Mouse (Mus musculus): ENCODE measurements around the gene Gstp3.
"Not testable (repeated sequence)": the region's sequence is repeated elsewhere in the genome, so short reads cannot be mapped to it uniquely, and the experiment has no call there.

Gene Gstp3

DNA sequence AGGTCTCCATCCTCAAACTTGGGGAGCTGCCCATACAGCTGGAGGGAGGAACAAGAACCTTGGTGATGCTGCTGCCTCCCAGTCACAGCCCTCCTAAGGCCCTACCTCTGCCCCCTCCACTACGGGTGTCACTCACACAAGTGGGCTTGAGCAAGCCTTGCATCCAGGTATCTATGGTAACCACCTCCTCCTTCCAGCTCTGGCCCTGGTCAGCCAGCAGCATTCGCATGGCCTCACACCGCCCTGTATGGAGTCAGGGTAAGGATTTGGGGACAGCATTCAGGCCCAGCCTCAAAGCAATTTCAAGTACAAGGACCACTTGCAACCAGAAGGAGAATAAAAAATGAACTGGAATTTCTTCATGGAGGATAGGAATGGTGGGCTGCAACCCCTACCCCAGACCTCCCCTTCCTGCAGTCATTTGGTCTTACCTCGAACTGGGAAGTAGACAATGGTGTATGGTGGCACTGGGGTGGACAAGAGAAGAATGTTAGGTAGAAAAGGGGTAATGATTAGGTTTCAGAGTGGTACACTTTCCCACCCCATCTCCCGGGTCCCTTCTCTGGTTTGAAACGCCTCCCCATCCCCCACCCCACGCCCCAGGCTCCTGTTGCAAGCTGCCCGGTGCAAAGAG is 22.1 kb downstream of the Gstp3 start:
- not testable (repeated sequence) for DNase-seq

DNA sequence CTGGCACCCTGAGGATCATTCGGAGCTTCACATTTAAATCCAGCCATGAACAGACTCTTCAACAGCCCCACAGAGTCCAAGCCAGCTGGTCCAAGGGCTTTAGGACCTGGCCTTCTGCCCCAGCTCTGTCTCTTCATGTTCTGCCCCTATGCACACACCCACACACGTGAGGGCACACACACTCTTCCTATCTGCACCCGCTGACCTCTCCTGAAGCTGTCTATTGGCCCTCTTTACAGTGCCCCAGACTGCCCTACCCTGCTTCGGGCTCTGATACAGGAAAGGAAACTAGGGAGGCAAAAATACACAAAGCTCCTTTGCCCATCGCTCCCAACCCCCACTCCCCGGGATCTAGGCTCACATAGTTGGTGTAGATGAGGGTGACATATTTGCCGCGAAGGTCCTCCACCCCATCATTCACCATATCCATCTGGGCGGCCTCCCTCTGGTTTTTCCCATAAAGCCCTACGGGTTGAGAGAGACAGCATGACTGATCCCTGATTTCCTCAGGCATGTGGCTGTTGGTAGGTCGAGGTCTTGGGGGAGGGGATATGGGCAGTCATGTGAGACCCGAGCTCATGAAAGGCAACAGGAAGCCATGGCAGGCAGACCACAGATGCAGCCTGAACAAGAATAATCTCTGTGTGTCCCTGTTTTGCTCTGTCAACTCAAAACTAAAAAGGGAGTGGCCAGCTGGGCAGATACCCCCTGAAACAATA is 22.9 kb downstream of the Gstp3 start:
- DNase-seq: peak; percentile 30

DNA sequence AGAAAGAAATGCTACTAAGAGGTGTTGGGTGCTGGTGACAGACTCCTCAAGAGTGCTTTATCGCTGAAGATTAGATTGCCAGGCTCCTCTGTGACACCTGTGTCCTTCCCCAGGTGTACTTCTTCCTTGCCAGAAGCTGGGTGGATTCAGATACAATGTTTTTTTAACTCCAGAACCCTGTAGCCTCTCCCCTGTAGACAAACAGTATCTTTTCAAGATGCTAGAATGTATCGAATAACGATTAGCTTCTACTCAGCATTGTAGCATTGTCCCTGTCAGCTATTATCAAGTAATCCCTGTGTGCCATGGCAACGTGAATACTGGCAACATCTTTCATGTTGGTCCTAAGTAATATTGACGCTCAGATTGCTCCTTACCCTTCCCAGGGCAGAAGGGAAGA is 25.6 kb downstream of the Gstp3 start:
- no peak for DNase-seq

DNA sequence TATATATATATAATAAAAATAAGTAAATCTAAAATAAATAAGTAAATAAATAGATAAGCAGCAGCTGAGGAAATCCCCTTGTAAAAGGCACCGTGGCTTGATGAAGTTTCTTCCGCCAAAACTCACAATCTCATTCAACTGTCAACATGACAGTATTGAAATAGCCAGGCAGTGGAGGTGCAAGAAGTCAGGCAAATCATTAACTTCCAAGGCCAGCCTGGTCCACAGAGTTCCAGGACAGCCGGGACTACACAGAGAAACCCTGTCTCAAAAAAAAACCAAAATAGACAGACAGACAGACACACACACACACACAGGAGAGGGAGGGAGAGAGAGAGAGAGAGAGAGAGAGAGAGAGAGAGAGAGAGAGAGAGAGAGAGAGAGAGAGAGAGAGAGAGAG is 26.1 kb downstream of the Gstp3 start:
- DNase-seq: no peak

DNA sequence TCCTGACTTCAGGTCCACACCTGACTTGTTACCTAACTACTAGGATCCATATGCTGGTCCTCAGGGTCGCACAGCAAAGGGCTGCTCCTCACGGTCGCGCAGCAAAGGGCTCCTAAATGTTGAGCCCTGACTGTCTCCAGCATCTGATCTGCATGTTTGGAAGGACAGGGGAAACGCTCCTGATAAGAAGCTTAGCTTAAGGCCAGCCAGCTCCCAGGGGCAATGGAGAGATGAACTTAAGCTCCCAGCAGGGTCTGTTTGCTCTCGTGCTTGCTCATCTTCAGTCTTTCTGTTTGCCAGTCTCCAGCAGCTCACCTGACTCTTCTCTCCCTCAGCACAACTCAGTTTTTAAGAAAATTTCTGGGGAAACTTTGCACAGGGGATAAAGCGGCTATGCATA is 26.7 kb downstream of the Gstp3 start:
- peak; percentile 42 for DNase-seq

DNA sequence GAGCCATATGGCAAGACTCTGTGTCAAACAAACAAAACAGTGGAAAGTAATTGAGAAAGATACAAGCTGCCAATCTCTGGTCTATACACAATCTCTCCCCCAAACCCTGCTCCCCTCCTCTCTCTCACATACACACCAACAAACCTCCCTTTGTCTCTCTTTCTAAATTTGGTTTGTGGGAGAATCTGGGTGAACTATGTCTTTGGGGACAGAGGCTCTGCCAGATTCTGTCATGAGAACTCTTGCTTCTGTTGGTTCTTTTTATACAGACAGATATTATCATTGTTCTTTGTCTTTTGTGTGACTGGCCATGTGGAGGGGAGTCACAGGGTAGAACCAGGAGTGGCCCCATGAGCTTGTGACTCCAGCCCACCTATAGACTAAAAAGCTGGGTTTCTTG is 31.8 kb downstream of the Gstp3 start:
- DNase-seq: no peak

DNA sequence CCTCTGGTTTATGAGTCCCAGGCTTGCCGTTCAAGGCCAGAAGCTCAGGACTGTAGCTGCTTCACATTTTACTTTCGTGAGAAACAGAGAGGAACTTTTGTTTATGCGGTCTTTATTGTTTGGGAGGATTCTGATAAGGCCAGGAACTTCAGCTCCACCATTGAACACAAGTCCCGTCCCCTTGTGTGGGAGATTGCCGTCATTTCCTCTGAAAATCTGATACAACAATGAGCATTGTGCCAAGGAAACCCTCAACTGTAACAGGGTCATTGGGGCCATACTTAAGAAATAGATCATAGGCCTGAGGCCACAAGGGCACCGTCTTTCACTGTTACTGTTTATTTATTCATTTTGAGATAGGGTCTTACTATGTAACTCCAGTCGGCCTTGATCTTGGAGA is 36.2 kb downstream of the Gstp3 start:
- DNase-seq: no peak

DNA sequence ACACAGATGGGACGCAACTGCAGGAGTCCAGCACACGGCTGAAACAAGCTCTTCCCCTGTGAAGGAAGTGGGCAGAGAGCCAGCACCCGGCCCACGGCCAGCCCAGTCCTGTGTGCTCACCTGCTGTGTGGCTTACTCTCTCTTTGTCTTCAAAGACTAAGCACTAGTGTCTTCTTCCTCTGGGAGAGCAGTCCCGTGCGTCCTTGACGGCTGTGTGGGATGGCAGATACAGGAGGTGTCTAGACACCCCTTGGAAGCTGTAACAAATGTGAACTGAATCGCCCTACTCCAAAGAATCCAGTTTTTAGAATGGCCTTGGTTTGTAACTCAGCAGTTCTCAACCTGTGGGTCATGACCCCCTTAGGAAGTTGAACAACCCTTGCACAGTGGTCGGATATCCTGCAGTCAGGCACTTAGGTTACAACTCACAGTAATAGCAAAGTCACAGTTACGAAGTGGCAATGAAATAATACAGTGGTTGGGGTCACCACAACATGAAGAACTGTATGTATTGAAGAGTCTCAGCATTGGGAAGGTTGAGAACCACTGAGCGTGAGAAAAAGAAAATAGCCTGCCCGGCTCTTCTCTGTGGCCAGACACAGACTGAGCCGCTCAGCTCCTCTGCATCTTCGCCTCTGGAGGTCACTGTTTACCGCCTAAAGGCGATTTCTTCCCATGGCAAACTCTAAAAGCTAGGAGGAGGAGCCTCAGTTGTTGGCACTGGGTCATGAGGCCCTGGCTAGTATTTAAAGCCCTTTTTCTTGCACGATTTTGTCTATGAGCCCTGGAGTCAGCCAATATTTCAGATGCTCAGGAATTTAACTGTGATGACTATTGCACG is 40.4 kb downstream of the Gstp3 start:
- DNase-seq: peak; percentile 89

DNA sequence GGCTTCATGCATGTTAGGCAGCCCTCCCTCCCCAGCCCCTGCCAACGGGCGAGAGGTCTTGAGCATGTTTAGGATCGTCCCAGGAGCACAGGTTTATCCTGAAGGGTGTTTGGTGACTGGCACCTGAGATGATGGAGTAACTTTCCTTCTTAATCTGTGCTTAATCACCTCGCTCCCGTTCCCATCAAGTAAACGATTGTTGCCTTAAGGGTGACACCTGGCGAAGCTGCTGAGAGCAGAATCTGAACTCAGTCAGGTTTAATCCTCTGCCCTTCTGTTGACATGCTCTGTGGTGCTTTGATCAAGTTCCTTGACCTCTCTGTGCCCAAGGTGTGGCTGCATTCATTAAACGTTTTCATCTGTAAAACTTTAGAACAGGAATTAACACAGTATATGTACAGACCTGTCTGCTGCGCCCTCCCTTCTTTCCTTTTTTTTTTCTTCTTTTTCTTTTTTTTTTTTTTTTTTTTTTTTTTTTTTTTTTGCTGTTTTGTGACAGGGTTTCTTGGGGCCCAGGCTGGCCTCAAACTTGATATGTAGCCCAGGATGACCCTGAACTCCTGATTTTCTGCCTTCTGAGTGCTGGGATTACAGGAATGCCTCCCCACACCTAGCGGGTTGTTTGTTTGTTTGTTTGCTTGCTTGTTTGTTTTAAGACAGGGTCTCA is 41.3 kb downstream of the Gstp3 start:
- DNase-seq: no peak

DNA sequence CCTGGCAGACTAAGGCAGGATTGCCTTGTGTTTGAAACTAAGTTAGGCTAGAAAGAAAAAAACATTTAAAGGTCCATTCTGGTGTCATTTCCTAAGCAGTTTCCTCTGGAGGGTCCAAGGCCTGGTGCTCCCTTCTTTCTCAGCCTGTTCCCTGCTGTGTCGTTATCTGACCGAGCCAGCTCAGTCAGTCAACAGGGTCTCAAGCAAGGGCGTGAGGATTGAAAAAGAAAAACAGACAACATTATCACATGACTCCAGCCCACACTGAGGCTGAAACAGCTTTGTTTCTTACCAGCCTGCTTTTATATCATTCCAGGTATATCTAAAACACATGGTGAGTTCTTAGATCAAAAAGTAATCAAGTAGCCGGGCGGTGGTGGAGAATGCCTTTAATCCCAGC is 43.7 kb downstream of the Gstp3 start:
- DNase-seq: no peak

DNA sequence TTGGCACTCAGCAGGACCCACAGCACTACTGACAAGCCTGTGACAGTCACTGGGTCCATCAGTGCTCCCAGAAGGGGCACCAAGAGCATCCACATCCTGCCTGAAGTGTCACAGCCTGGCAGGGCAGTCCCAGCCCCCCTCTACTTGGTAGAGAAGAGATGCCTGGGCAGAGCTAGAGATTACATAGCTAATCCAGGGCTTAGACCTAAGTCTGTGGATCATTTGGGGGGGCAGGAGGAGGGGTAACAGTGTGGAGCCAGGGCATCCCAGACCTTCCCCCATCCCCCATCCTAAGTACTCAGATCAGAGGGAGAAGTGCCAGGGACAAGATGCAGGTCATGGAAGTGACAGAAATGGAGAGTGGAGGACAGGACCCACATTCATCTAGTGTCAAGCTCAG is 44.6 kb downstream of the Gstp3 start:
- peak; percentile 87 for DNase-seq

DNA sequence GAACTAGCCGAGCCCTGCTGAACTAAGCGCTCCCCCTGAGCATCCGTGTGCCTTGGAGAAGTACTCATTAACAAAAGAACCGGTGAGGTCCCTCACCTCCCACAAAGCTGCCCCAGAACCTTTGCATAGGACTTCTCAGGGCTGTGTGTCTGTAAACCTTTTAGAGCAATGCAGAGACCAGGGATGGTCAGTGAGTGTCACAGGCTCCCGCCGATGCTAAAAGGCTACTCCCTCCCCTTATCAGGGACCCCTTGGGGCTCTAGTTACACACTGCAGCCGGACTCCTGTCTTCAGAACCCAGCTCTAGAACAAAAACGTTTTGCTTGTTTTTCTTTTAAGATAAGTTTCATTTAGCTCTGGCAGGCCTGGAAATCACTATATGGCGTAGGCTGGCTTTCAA is 46.3 kb downstream of the Gstp3 start:
- DNase-seq: no peak

DNA sequence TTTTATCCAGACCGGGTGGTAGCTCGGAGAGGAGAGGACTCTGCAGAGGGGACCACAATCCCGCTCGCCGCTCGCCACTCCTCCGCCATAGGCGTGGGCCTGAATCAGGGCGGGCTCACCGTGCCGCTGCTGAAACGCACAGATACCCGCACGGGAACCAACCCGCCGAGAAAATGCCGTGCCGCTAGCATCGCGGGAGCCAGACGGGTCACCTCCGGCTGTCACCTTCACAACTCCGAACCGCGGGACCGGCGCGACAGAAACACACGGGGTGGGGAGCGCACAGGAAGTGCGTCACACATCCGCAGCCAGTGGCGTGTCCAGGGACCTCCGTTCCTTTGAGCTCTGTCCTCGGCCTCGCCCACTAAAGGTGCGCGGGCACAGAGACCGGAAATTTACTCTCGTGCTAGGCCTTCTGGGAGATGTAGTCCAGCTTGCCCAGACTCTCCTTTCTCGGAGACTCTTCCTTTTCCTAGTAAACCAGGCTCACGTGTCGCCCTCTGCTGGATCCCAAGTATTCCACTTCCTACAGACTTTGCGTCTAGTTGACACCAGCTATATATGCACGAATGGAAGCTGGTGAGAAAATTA is 46.8 kb downstream of the Gstp3 start, which contains the start of gene Ndufv1:
Gene Ndufv1, minus strand, starts transcription at position 375 of the 591 bp plus-strand sequence.
- DNase-seq: peak; percentile 100

DNA sequence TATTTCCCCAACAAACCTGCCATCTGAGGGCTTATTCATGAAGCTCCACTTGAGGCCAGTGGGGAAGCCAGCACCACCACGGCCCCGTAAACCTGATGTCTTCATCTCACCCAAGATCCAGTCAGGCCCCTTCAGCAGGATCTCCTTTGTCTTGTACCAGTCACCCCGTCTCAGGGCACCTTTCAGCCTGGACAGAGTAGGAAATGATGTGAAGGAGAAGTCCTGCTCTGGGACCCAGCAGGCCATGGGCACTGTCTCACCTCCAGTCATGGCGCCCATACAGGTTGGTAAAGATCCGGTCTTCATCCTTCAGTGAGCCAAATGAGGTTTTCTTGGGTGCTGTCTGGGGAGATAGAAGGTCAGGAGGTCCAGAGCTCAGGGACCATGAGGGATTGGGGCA is 48.3 kb downstream of the Gstp3 start:
- DNase-seq: no peak

Measured in retina, postnatal 1 day (tissue).